Mouse (Mus musculus): ENCODE measurements around the gene Ltbp3. TPM values are rescaled to one million over a fixed set of nuclear protein-coding genes. Genes with fewer than 3 reads are reported as not detected.

The Ltbp3 gene
- total and polyA plus RNA-seq, 3 experiments, result 0.51 TPM; not detected in 2

DNA sequence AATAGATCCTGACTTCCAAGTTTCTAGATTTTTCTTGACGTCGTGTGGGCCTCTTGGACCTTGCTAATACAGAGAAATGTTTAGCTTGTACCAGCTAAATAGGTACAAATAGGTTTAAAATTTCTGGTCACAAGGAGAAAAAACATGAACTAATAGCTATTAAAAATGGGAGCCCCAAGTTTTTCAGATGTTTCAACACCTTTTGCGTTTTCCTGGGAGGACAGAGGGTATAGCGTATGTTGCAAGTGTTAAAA is 62.0 kb downstream of the Ltbp3 start:
- no peaks in the 10 kb centered on the region for H3K9me3 ChIP-seq (replicated peaks; ENCODE audit: low read length)
- H3K4me1 ChIP-seq (ENCODE audit: control insufficient read depth in 1 of 2, insufficient read depth in 2 of 2), result peaks cover 12 to 27% of the 10 kb centered on the region in 2 experiments
- no peak for DNase-seq (ENCODE audit: extremely low read depth)
- TF ChIP-seq ETS1 (conservative IDR thresholded peaks at IDR 0.05; ENCODE audit: low read depth, low read length) (no peak), CHD2 (IDR thresholded peaks at IDR 0.05; ENCODE audit: low read length) (no peak), UBTF (IDR thresholded peaks at IDR 0.05; ENCODE audit: low read depth, low read length) (no peak), ZC3H11A (IDR thresholded peaks at IDR 0.05; ENCODE audit: low read depth, low read length) (no peak), MXI1 (IDR thresholded peaks at IDR 0.05; ENCODE audit: low read depth, low read length) (no peak), ZKSCAN1 (IDR thresholded peaks at IDR 0.05; ENCODE audit: borderline replicate concordance, low read depth, low read length) (no peak), HCFC1 (IDR thresholded peaks at IDR 0.05; ENCODE audit: low read depth, low read length) (no peak)
- H3K4me3 ChIP-seq (replicated peaks in 1 of 3; ENCODE audit: low read depth in 2 of 3, low read length in 2 of 3, poor library complexity in 1 of 3), result peak overlapping the region; percentile 55 to 98 (median 65)
- H3K36me3 ChIP-seq (replicated peaks in 1 of 2; ENCODE audit: control insufficient read depth in 1 of 2, insufficient read depth in 1 of 2, low read length in 1 of 2), result peaks cover 20 to 35% of the 10 kb centered on the region in 2 experiments
- no peaks in the 10 kb centered on the region for H3K27me3 ChIP-seq (replicated peaks)
- in situ Hi-C loops (cut with MboI; ENCODE audit: low pct_ligation_motif_present, low pct_unique_long_range_greater_than_20kb, low sequenced_read_pairs), result no loop called here
- peak overlapping the region; percentile 94 for H3K9ac ChIP-seq (ENCODE audit: insufficient read depth, low read depth)
- H3K79me2 ChIP-seq (replicated peaks; ENCODE audit: control insufficient read depth, extremely low read depth, insufficient read depth, poor library complexity, severe bottlenecking), result peaks cover 41% of the 10 kb centered on the region
- H3K27ac ChIP-seq (ENCODE audit: insufficient read depth, low read depth), result peak overlapping the region; percentile 91
- dilution Hi-C loops (cut with MboI; ENCODE audit: extremely low pct_ligation_motif_present, extremely low pct_unique_long_range_greater_than_20kb, low sequenced_read_pairs), result no loop called here
- H3K4me2 ChIP-seq (ENCODE audit: insufficient read depth, low read depth, poor library complexity, severe bottlenecking), result peak overlapping the region; percentile 53; the same call in 1 of the 2 replicates

GRCm38 (mm10) chr19:5803041-5803880 is 62.6 kb downstream of the Ltbp3 start:
- TF ChIP-seq IRF4 (IDR thresholded peaks at IDR 0.05; ENCODE audit: low read depth, low read length), result no peak
- peak; percentile 87 for TF ChIP-seq UBTF (IDR thresholded peaks at IDR 0.05; ENCODE audit: low read depth, low read length)
- peak; percentile 73 for TF ChIP-seq POLR2A (IDR thresholded peaks at IDR 0.05; ENCODE audit: low read depth, low read length)
- peaks cover 16 to 30% of the 10 kb centered on the region in 2 experiments for H3K36me3 ChIP-seq (replicated peaks in 1 of 2; ENCODE audit: control insufficient read depth in 1 of 2, insufficient read depth in 1 of 2, low read length in 1 of 2)
- in situ Hi-C loops (cut with MboI; ENCODE audit: low pct_ligation_motif_present, low pct_unique_long_range_greater_than_20kb, low sequenced_read_pairs), result no loop called here
- peak overlapping the region; percentile 90 for H3K4me2 ChIP-seq (ENCODE audit: insufficient read depth, low read depth, poor library complexity, severe bottlenecking)
- H3K4me1 ChIP-seq (ENCODE audit: control insufficient read depth in 1 of 2, insufficient read depth in 2 of 2), result peaks cover 15 to 32% of the 10 kb centered on the region in 2 experiments
- H3K27me3 ChIP-seq (replicated peaks), result no peaks in the 10 kb centered on the region
- peak; percentile 97 for DNase-seq (ENCODE audit: extremely low read depth)
- peak overlapping the region; percentile 94 for H3K9ac ChIP-seq (ENCODE audit: insufficient read depth, low read depth)
- H3K79me2 ChIP-seq (replicated peaks; ENCODE audit: control insufficient read depth, extremely low read depth, insufficient read depth, poor library complexity, severe bottlenecking), result peaks cover 36% of the 10 kb centered on the region
- H3K9me3 ChIP-seq (replicated peaks; ENCODE audit: low read length), result no peaks in the 10 kb centered on the region
- H3K27ac ChIP-seq (ENCODE audit: insufficient read depth, low read depth), result peak overlapping the region; percentile 91
- dilution Hi-C loops (cut with MboI; ENCODE audit: extremely low pct_ligation_motif_present, extremely low pct_unique_long_range_greater_than_20kb, low sequenced_read_pairs), result no loop called here
- H3K4me3 ChIP-seq (replicated peaks in 1 of 3; ENCODE audit: low read depth in 2 of 3, low read length in 2 of 3, poor library complexity in 1 of 3), result peak overlapping the region; percentile 55 to 98 (median 65)

DNA sequence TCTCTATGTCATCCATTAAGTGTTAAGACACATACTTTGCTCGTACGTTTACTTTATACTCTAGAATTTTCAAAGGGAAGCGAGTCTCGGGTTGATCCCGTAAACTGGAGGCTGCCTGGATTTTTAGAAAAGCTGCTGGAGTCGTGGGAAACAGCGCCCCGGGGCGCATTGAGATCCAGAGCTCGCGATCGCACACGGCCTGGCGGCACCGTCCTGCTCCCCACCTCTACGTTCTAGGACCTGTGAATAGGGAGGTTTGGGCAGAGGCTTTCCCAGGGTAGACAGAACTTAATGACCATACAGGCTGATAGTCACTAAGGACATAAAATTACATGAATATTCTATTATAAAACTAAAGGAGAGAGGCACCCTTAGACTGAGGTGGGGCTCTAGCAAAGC is 63.2 kb downstream of the Ltbp3 start:
- DNase-seq (ENCODE audit: extremely low read depth), result no peak
- Histone ChIP-seq H3K4me3 (replicated peaks in 1 of 3; ENCODE audit: low read depth in 2 of 3, low read length in 2 of 3, poor library complexity in 1 of 3) (peak overlapping the region; percentile 25 to 98 (median 41)), H3K27ac (ENCODE audit: insufficient read depth, low read depth) (peak overlapping the region; percentile 82), H3K4me2 (ENCODE audit: insufficient read depth, low read depth, poor library complexity, severe bottlenecking) (peak overlapping the region; percentile 90), H3K36me3 (replicated peaks in 1 of 2; ENCODE audit: control insufficient read depth in 1 of 2, insufficient read depth in 1 of 2, low read length in 1 of 2) (peaks cover 11 to 24% of the 10 kb centered on the region in 2 experiments), H3K79me2 (replicated peaks; ENCODE audit: control insufficient read depth, extremely low read depth, insufficient read depth, poor library complexity, severe bottlenecking) (peaks cover 30% of the 10 kb centered on the region), H3K9ac (ENCODE audit: insufficient read depth, low read depth) (peak overlapping the region; percentile 93), H3K4me1 (ENCODE audit: control insufficient read depth in 1 of 2, insufficient read depth in 2 of 2) (peaks cover 20 to 38% of the 10 kb centered on the region in 2 experiments), H3K27me3 (replicated peaks) (no peaks in the 10 kb centered on the region), H3K9me3 (replicated peaks; ENCODE audit: low read length) (no peaks in the 10 kb centered on the region)
- dilution Hi-C loops (cut with MboI; ENCODE audit: extremely low pct_ligation_motif_present, extremely low pct_unique_long_range_greater_than_20kb, low sequenced_read_pairs), result no loop called here
- TF ChIP-seq ZKSCAN1 (IDR thresholded peaks at IDR 0.05; ENCODE audit: borderline replicate concordance, low read depth, low read length), result no peak
- TF ChIP-seq JUND (conservative IDR thresholded peaks at IDR 0.05; ENCODE audit: low read depth, low read length), result no peak
- no peak for TF ChIP-seq ETS1 (conservative IDR thresholded peaks at IDR 0.05; ENCODE audit: low read depth, low read length)
- no peak for TF ChIP-seq EP300 (IDR thresholded peaks at IDR 0.05; ENCODE audit: low read length)
- in situ Hi-C loops (cut with MboI; ENCODE audit: low pct_ligation_motif_present, low pct_unique_long_range_greater_than_20kb, low sequenced_read_pairs), result no loop called here

All from CH12.LX (cell line).